Mouse (Mus musculus) heart, postnatal 14 days (tissue): ENCODE data around the gene Acaa1b. TPM values are rescaled to one million over a fixed set of nuclear protein-coding genes. Genes with fewer than 3 reads are reported as not detected.
A peak's percentile ranks its signal among the peaks of the same experiment; 100 is the strongest.

Source experiments
- DNase-seq, 2 experiments: peaks; one replicate each; pipeline ENCODE4 v3.0.0; 2021 to 2022
- intact Hi-C: fragments of 180-260 bp; cut with DNase I; formaldehyde crosslinking; loops from one replicate; pipeline ENCODE4 v1.15.1; 2025
- long read RNA-seq, 2 experiments: library from polyadenylated mRNA; stranded (forward); transcript quantifications; one replicate each; pipeline ENCODE4 v2.0.0; 2021
- total RNA-seq, 2 experiments: library from RNA; stranded (reverse); gene quantifications; 2 replicates each; pipeline ENCODE4 v1.2.3; 2021

The Acaa1b gene
- 1 to 10 TPM; 1.3 to 2.6 TPM for total RNA-seq
- long read RNA-seq, experiment 1, partial matches to known transcripts: 0 of 1 reads
- long read RNA-seq, experiment 1, other reads (novel, unspliced or antisense): 0 of 1 reads
- long read RNA-seq, experiment 2, transcript Acaa1b-201 (12 exons, 1,689 nt): major isoform, 5 of 7 reads
- long read RNA-seq, experiment 2, partial matches to known transcripts: 0 of 7 reads
- long read RNA-seq, experiment 2, other reads (novel, unspliced or antisense): 2 of 7 reads

GRCm38 (mm10) chr9:119156278-119157201 lies at the start of gene Acaa1b:
Gene Acaa1b (minus strand): TSS chr9:119157093.
- intact Hi-C loops: loop anchor here (1.0 to 5.0 kb wide), 2 partner anchors 196 to 271 kb away; no protein-coding TSS in a partner anchor
- peak; percentile 79 to 87 for DNase-seq

- no peak for DNase-seq
- intact Hi-C loops: no loop called here
These were observed 49.8 kb upstream of the Acaa1b start for GRCm38 (mm10) chr9:119206666-119207065.

GRCm38 (mm10) chr9:119205756-119206155 lies 48.9 kb upstream of the Acaa1b start:
- intact Hi-C loops: no loop called here
- DNase-seq: no peak

GRCm38 (mm10) chr9:119203617-119204016 lies 46.7 kb upstream of the Acaa1b start:
- no peak for DNase-seq
- intact Hi-C loops: no loop called here

- intact Hi-C loops: no loop called here
- DNase-seq: no peak
These were observed 44.8 kb upstream of the Acaa1b start for GRCm38 (mm10) chr9:119201653-119202052.

GRCm38 (mm10) chr9:119199151-119199861 lies 42.4 kb upstream of the Acaa1b start:
- no peak for DNase-seq
- intact Hi-C loops: no loop called here

- DNase-seq: peak; percentile 9 to 41
- intact Hi-C loops: no loop called here
These were observed 35.5 kb upstream of the Acaa1b start for GRCm38 (mm10) chr9:119192202-119192990.

- peak; percentile 13 to 24 for DNase-seq
- intact Hi-C loops: no loop called here
These were observed 24.4 kb upstream of the Acaa1b start for GRCm38 (mm10) chr9:119181241-119181728.

GRCm38 (mm10) chr9:119179292-119179691 lies 22.4 kb upstream of the Acaa1b start:
- no peak for DNase-seq
- intact Hi-C loops: no loop called here

GRCm38 (mm10) chr9:119167608-119168007 lies 10.7 kb upstream of the Acaa1b start:
- intact Hi-C loops: no loop called here
- DNase-seq: no peak

GRCm38 (mm10) chr9:119165548-119165947 lies 8.7 kb upstream of the Acaa1b start:
- no peak for DNase-seq
- intact Hi-C loops: no loop called here

- DNase-seq: no peak
- intact Hi-C loops: no loop called here
These were observed 7.8 kb upstream of the Acaa1b start for GRCm38 (mm10) chr9:119164743-119165142.

GRCm38 (mm10) chr9:119160689-119161088 lies 3.8 kb upstream of the Acaa1b start:
- intact Hi-C loops: no loop called here
- no peak for DNase-seq

- intact Hi-C loops: loop anchor here (5.0 kb wide), 1 partner anchor 268 kb away; no protein-coding TSS in a partner anchor
- DNase-seq: no peak
These were observed 2.0 kb upstream of the Acaa1b start, which contains the start of gene Gm47289 for GRCm38 (mm10) chr9:119158861-119159260. Gene Gm47289 (plus strand): TSS chr9:119159161.

- intact Hi-C loops: loop anchor here (1.0 to 5.0 kb wide), 2 partner anchors 196 to 271 kb away; no protein-coding TSS in a partner anchor
- peak in 1 of 2 experiments; percentile 30 for DNase-seq
These were observed 1.1 kb downstream of the Acaa1b start for GRCm38 (mm10) chr9:119155826-119156225.

GRCm38 (mm10) chr9:119155416-119155815 lies 1.5 kb downstream of the Acaa1b start:
- intact Hi-C loops: loop anchor here (5.0 kb wide), 1 partner anchor 272 kb away; no protein-coding TSS in a partner anchor

GRCm38 (mm10) chr9:119151751-119152150 lies 5.1 kb downstream of the Acaa1b start:
- DNase-seq: no peak
- intact Hi-C loops: no loop called here

More at GRCm38 (mm10) chr9:119155416-119155815, 1.5 kb downstream of the Acaa1b start:
- DNase-seq: no peak

- intact Hi-C loops: no loop called here
- peak; percentile 64 to 74 for DNase-seq
These were observed 7.3 kb downstream of the Acaa1b start for GRCm38 (mm10) chr9:119149601-119150000.

GRCm38 (mm10) chr9:119146098-119146770 lies 10.7 kb downstream of the Acaa1b start:
- DNase-seq: no peak
- intact Hi-C loops: no loop called here
